Mouse (Mus musculus) spleen, adult 2 months (tissue): ENCODE measurements around the gene Adgb. TPM values are rescaled to one million over a fixed set of nuclear protein-coding genes. Genes with fewer than 3 reads are reported as not detected.
"Not testable (repeated sequence)": the region's sequence is repeated elsewhere in the genome, so short reads cannot be mapped to it uniquely, and the experiment has no call there.

Source experiments
- DNase-seq, 2 experiments: peaks; one replicate each; pipeline versions ENCODE4 v3.0.0 to v3.0.0-alpha.2; 2012 to 2021; ENCODE audit warnings: low spot score in 2 of 2, low read depth in 1 of 2
- H3K27ac ChIP-seq: fragments of 200-500 bp; 2 replicates; pipeline ENCODE4 v1.5.1; 2012; ENCODE audit warnings: low read length, inconsistent platforms; ENCODE audit not compliant: insufficient read depth
- H3K27me3 ChIP-seq: fragments of 200-500 bp; 2 replicates; pipeline ENCODE4 v1.6.1; 2012; ENCODE audit warnings: mild to moderate bottlenecking, moderate library complexity, low read length, inconsistent platforms; ENCODE audit not compliant: control insufficient read depth, insufficient read depth
- H3K36me3 ChIP-seq: fragments of 200-500 bp; 2 replicates; pipeline ENCODE4 v1.6.1; 2012; ENCODE audit warnings: mild to moderate bottlenecking, low read length, inconsistent platforms; ENCODE audit not compliant: control insufficient read depth, insufficient read depth
- H3K4me1 ChIP-seq: fragments of 200-500 bp; 2 replicates; pipeline ENCODE4 v1.6.1; 2011; ENCODE audit warnings: inconsistent platforms; ENCODE audit not compliant: control insufficient read depth, insufficient read depth, insufficient read length
- H3K4me3 ChIP-seq: fragments of 200-500 bp; 2 replicates; pipeline ENCODE4 v1.5.1; 2011; ENCODE audit warnings: mild to moderate bottlenecking, inconsistent platforms; ENCODE audit not compliant: insufficient read depth, insufficient read length; ENCODE audit errors: extremely low read depth
- CTCF ChIP-seq: fragments of 200-500 bp; IDR thresholded peaks from 2 replicates; pipeline ENCODE4 v1.5.1; 2011; ENCODE audit warnings: mild to moderate bottlenecking, inconsistent platforms; ENCODE audit not compliant: insufficient read depth, insufficient read length, insufficient replicate concordance; ENCODE audit errors: extremely low read depth
- POLR2A ChIP-seq: fragments of 200-500 bp; IDR thresholded peaks from 2 replicates; pipeline ENCODE4 v1.6.1; 2011; ENCODE audit warnings: low read depth, low read length, inconsistent platforms
- WGBS: fragments of 180-500 bp; shearing (Covaris S2); methylation state at CpG from one replicate; pipeline ENCODE4 v1.1.7; 2018; 5-methylcytosine and 5-hydroxymethylcytosine counted together
- polyA plus RNA-seq: library from polyadenylated mRNA; depleted of rRNA; stranded (reverse); fragments of >200 nt; gene quantifications from 2 replicates; pipeline ENCODE4 v1.2.3, GENCODE M21; 2012; rRNA removed

Gene Adgb
- polyA plus RNA-seq: 0.14 and 0.22 TPM in 2 replicates

- Histone ChIP-seq H3K4me1 (no peaks in the 10 kb centered on the region; the same call in 1 of the 2 replicates), H3K36me3 (no peaks in the 10 kb centered on the region), H3K27ac (no peak within 1 kb of the TSS), H3K27me3 (no peaks in the 10 kb centered on the region), H3K4me3 (no peak within 1 kb of the TSS)
- DNase-seq: no peak
- WGBS: 17% methylated on average over 22 of the region's 22 CpGs
- TF ChIP-seq CTCF (no peak), POLR2A (no peak)
Measured at GRCm38 (mm10) chr10:10471961-10472610, at the start of gene Adgb. Gene Adgb, minus strand, starts transcription at chr10:10472326.

GRCm38 (mm10) chr10:10480139-10480538, 8.0 kb upstream of the Adgb start:
- 76% methylated on average over 1 of the region's 1 CpGs for WGBS

GRCm38 (mm10) chr10:10477429-10477828, 5.3 kb upstream of the Adgb start:
- H3K27me3 ChIP-seq, H3K4me3 ChIP-seq, H3K4me1 ChIP-seq, H3K27ac ChIP-seq, DNase-seq, H3K36me3 ChIP-seq: not testable (repeated sequence)
- 82% methylated on average over 10 of the region's 10 CpGs for WGBS

More at GRCm38 (mm10) chr10:10480139-10480538, 8.0 kb upstream of the Adgb start:
- H3K36me3 ChIP-seq: no peaks in the 10 kb centered on the region
- no peak for DNase-seq
- no peak overlapping the region for H3K4me3 ChIP-seq
- no peaks in the 10 kb centered on the region for H3K27me3 ChIP-seq
- no peak overlapping the region for H3K27ac ChIP-seq
- TF ChIP-seq POLR2A: no peak
- TF ChIP-seq CTCF: no peak
- no peaks in the 10 kb centered on the region for H3K4me1 ChIP-seq

GRCm38 (mm10) chr10:10476956-10477355, 4.8 kb upstream of the Adgb start:
- Histone ChIP-seq H3K36me3 (no peaks in the 10 kb centered on the region), H3K4me3 (no peak overlapping the region), H3K4me1 (no peaks in the 10 kb centered on the region; the same call in 1 of the 2 replicates), H3K27me3 (no peaks in the 10 kb centered on the region), H3K27ac (no peak overlapping the region; the same call in 1 of the 2 replicates)
- 74% methylated on average over 5 of the region's 5 CpGs for WGBS
- TF ChIP-seq CTCF: no peak
- TF ChIP-seq POLR2A: no peak
- DNase-seq: no peak

GRCm38 (mm10) chr10:10476549-10476948, 4.4 kb upstream of the Adgb start:
- Histone ChIP-seq H3K4me3 (no peak overlapping the region), H3K4me1 (no peaks in the 10 kb centered on the region; the same call in 1 of the 2 replicates), H3K27ac (no peak overlapping the region), H3K36me3 (no peaks in the 10 kb centered on the region), H3K27me3 (no peaks in the 10 kb centered on the region)
- TF ChIP-seq POLR2A (no peak), CTCF (no peak)
- no peak for DNase-seq
- WGBS: 13% methylated on average over 2 of the region's 2 CpGs

GRCm38 (mm10) chr10:10468699-10469547, 3.2 kb downstream of the Adgb start:
- no peaks in the 10 kb centered on the region; the same call in 1 of the 2 replicates for H3K4me1 ChIP-seq
- TF ChIP-seq CTCF: no peak
- no peak for TF ChIP-seq POLR2A
- DNase-seq: no peak

GRCm38 (mm10) chr10:10460113-10460512, 12.0 kb downstream of the Adgb start:
- H3K27ac ChIP-seq: no peak overlapping the region
- TF ChIP-seq CTCF (no peak), POLR2A (no peak)
- WGBS: 49% methylated on average over 2 of the region's 2 CpGs

More at GRCm38 (mm10) chr10:10468699-10469547, 3.2 kb downstream of the Adgb start:
- WGBS: 23% methylated on average over 6 of the region's 6 CpGs
- Histone ChIP-seq H3K27ac (no peak overlapping the region), H3K4me3 (no peak overlapping the region), H3K27me3 (no peaks in the 10 kb centered on the region), H3K36me3 (no peaks in the 10 kb centered on the region)

More at GRCm38 (mm10) chr10:10460113-10460512, 12.0 kb downstream of the Adgb start:
- no peak for DNase-seq
- Histone ChIP-seq H3K4me3 (no peak overlapping the region), H3K4me1 (no peaks in the 10 kb centered on the region), H3K27me3 (no peaks in the 10 kb centered on the region), H3K36me3 (no peaks in the 10 kb centered on the region)
